Mouse (Mus musculus) neutrophil, adult 5-6 weeks (primary cell): ENCODE data around the gene Rmi1. TPM values are rescaled to one million over a fixed set of nuclear protein-coding genes. Genes with fewer than 3 reads are reported as not detected.
"Not testable (repeated sequence)": the region's sequence is repeated elsewhere in the genome, so short reads cannot be mapped to it uniquely, and the experiment has no call there.

Source experiments
- ATAC-seq: fragments of 151-379, 151-347 bp; 2 replicates; pipeline ENCODE4 v1.8.0; 2017; ENCODE audit warnings: mild to moderate bottlenecking, moderate TSS enrichment; ENCODE audit not compliant: insufficient number of reproducible peaks, poor library complexity, low FRiP score, severe bottlenecking; ENCODE audit errors: extremely low read depth
- total RNA-seq: library from RNA; stranded (forward); fragments of 200-1000 nt; gene quantifications from 2 replicates; pipeline ENCODE4 v1.2.3, GENCODE M21; 2017

The Rmi1 gene
- total RNA-seq, 1 experiment from 2014 or later: 38.4 TPM

GRCm38 (mm10) chr13:58452651-58453413 lies 50.8 kb downstream of the Rmi1 start:
- no peak for ATAC-seq

DNA sequence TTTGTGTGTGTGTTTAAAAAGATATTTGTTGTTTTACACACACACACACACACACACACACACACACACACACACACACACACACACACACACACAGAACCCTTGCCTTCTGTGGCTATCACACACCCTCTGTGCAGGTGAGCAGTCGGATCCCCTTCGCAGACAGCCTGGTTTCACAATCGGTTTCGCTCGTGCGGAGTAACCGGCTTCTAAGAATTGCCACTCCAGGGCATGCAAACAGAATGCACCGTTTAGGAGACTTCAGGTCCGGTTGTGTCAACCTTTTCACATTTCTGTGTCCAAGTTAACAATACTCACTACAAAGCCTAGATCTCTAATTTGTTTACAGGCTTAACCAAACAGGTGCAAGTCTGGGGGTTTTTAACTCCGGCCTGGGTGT lies 51.5 kb downstream of the Rmi1 start:
- peak; percentile 71; the same call in 1 of the 2 replicates for ATAC-seq

DNA sequence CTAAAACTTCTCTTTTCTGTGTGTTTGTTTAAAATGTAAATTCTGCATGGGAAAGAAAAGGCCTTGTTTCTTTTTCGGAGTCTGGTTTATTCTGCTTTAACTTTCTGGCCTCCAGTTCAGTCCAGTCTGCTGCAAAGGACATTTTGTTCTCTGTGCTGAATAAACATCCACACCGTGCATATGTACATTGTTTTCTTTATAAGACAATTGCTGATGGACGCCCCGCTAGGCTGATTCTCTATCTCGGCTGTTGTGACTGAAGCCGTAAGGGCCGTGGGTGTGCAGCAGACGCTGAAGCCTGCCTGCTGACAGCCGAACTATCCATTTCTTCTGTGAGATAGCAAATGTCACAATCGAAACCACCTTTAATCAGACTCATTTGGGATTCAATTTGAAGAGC lies 54.5 kb downstream of the Rmi1 start:
- no peak for ATAC-seq

DNA sequence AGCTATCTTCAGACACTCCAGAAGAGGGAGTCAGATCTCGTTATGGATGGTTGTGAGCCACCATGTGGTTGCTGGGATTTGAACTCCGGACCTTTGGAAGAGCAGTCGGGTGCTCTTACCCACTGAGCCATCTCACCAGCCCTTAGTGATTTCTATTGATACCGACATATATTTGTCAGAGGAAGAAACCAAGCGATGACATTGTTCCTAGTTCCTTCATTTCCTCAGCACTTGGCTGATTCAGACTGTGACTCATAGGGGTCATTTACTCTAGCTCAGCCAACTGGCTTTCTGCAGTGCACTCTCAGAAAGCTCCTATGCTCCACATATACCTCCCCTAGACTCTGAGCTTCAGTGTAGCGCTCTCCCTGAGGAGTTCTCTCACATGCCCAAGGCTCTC lies 56.8 kb downstream of the Rmi1 start:
- ATAC-seq: not testable (repeated sequence)

Other genes with a start within 250 kb of the Rmi1 start
- gene Idnk, start 244.6 kb upstream of the Rmi1 start, total RNA-seq: 85.7 and 88.8 TPM in 2 replicates
- 61.6 and 62.0 TPM in 2 replicates for gene Ubqln1, start 186.6 kb upstream of the Rmi1 start, total RNA-seq
- gene Gkap1, start 126.5 kb upstream of the Rmi1 start, total RNA-seq: 1.4 and 2.2 TPM in 2 replicates
- not detected in 2 replicates for gene Kif27, start 43.1 kb upstream of the Rmi1 start, total RNA-seq
- gene 2210016F16Rik, start 17.0 kb upstream of the Rmi1 start, total RNA-seq: 7.7 and 8.1 TPM in 2 replicates
- 1,458 and 1,547 TPM in 2 replicates for gene Hnrnpk, start 1.1 kb downstream of the Rmi1 start, total RNA-seq
- gene Slc28a3, start 208.6 kb downstream of the Rmi1 start, total RNA-seq: 1.4 and 3.6 TPM in 2 replicates